Mouse (Mus musculus) thymus, postnatal 36 days (tissue): ENCODE data around the gene C2cd3.
A peak's percentile ranks its signal among the peaks of the same experiment; 100 is the strongest.

Experiments
- DNase-seq, 2 experiments: peaks; one replicate each; pipeline ENCODE4 v3.0.0; 2022; ENCODE audit warnings: mixed read lengths in 2 of 2

C2cd3 gene

GRCm38 (mm10) chr7:100501027-100501843, 129.2 kb downstream of the C2cd3 start:
- DNase-seq = peak; percentile 32 to 38

- no peak for DNase-seq
Measured at GRCm38 (mm10) chr7:100501844-100502373, 129.9 kb downstream of the C2cd3 start.

GRCm38 (mm10) chr7:100502374-100502922, 130.4 kb downstream of the C2cd3 start:
- DNase-seq = no peak

- DNase-seq = peak; percentile 29 to 45
Measured at GRCm38 (mm10) chr7:100503076-100503475, 131.0 kb downstream of the C2cd3 start.

GRCm38 (mm10) chr7:100504740-100505487, 132.9 kb downstream of the C2cd3 start:
- DNase-seq = no peak

GRCm38 (mm10) chr7:100506494-100506893, 134.5 kb downstream of the C2cd3 start:
- no peak for DNase-seq

- no peak for DNase-seq
Measured at GRCm38 (mm10) chr7:100508670-100509069, 136.6 kb downstream of the C2cd3 start.

GRCm38 (mm10) chr7:100511602-100512001, 139.6 kb downstream of the C2cd3 start:
- DNase-seq = no peak

- no peak for DNase-seq
Measured at GRCm38 (mm10) chr7:100514573-100514972, 142.5 kb downstream of the C2cd3 start, which contains the start of gene Dnajb13. Gene Dnajb13 (minus strand): TSS chr7:100514960.
